Mouse (Mus musculus) B cell, adult 62 days (primary cell): Measurements from ENCODE around the gene Wbp1. TPM values are rescaled to one million over a fixed set of nuclear protein-coding genes. Genes with fewer than 3 reads are reported as not detected.

ENCODE experiments used
- total RNA-seq: library from RNA; stranded (reverse); gene quantifications from 4 replicates; pipeline ENCODE4 v1.2.4, GENCODE M21; 2023

Gene Wbp1
- 35.5 to 52.3 TPM (median 39.5 TPM) in 4 replicates for total RNA-seq

DNA sequence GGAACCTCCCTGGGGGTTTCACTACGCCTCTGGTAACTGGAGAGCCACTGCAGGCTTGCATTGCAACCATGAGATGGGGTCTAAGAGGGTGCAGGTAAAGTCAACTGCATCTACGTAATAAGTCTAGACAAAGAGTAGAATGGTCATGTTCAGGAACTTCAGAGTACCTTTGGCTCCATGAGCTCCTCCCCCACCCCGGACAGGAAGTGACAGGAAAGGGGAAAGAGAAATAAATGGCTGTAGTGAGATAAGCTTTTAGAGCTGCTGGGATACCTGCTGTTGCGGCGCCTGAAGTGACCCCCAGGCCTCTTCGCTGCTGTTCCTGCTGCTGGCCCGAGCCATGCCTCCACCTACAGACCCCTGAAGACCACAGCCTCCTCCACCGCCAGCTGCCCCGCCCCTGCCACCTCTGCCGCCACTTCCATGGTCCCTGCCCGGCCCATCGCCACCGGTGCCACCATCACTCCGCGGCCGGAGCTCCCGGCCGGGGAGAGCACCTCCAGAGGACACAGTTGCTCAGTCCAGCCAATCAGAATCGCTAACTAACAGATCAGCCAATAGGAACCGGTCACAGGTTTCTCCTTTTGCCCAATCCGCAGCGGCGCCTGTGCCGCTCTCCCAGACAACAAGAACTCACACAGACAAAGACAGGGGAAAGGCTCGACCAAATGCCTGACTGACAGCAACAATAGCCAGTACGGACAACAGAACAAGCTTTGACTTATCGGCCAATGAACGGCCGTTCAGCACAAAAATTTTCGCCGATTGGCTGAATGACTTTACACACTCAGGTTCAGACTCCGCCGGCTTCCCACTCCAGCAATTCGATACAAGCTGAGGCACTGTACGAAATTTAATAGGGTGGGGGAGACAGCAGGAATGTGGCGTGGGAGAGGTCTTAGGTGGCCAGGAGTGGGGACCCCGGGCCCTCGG is at the start of gene Wbp1:
Gene Wbp1 (minus strand): TSS at position 630 of the 933 bp plus-strand sequence.

DNA sequence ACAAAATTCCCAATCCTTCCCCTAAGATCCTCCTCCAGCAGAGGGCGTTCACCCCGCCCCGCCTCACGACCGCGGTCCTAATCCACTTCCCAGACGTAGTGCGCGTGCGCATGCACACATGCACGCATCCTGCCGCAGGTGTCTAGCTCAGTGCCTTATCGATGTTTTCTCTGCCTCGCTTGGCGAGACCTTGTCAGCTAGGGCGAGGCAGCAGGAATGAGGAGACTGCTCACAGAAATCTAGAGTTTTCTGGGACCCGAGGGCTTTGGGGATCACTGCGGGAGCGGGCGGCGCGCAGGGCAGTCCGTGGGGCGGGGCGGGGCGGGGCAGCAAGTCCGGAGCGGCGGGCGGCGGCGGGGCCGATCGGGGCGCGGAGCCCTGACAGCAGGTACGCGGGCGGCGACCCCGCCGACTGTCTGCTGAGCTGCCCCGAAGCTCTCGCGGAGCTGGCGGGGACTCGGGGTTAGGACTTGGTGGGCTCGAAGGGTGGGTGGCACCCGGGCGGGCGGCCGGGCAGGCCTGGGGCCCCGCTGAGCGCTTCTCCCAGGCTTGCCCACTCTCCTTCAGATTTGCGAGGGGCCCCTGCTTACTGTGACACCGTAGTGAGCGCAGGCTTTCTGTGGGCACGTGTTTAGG is 44.4 kb upstream of the Wbp1 start, which contains the start of gene Dctn1:
Gene Dctn1 (plus strand): TSS at position 314 of the 636 bp plus-strand sequence.

GRCm38 (mm10) chr6:83156259-83156684 is 34.9 kb upstream of the Wbp1 start, which contains the start of the genes Wdr54 and 1700003E16Rik:
Gene Wdr54, minus strand, starts transcription at chr6:83156397.
Gene 1700003E16Rik, plus strand, starts transcription at chr6:83156404.

DNA sequence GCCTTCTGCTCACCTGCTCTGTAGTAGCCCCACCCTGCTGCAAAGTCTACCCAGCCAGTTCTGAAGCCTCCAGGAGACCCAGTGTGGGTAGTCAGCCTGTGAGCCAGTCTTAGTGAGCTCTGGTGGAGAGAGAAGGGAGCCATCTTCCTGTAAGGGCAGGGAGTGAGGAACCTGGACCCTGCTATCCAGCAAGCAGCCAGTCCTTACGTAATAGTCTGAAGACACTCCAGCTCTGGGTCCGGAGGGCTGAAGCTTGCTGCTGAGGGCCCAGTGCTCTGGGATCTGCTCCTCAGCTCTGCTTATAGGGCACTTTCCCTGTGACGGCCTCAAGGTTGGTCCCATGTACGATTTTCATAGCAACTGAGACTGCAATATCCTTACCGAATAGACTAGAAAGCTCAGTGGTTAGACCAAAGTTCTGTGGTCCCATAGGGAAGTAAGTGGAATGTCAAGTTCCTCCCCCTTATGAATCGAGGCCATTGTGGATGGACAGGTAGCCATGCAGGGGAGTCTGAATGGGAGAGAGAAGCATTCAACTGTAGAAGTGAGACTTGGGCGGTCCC is 13.7 kb upstream of the Wbp1 start, which contains the start of gene Rtkn:
Gene Rtkn (plus strand): TSS at position 513 of the 563 bp plus-strand sequence.

GRCm38 (mm10) chr6:83125331-83125730 is 4.0 kb upstream of the Wbp1 start, which contains the start of gene Ino80b:
Gene Ino80b, minus strand, starts transcription at chr6:83125431.

DNA sequence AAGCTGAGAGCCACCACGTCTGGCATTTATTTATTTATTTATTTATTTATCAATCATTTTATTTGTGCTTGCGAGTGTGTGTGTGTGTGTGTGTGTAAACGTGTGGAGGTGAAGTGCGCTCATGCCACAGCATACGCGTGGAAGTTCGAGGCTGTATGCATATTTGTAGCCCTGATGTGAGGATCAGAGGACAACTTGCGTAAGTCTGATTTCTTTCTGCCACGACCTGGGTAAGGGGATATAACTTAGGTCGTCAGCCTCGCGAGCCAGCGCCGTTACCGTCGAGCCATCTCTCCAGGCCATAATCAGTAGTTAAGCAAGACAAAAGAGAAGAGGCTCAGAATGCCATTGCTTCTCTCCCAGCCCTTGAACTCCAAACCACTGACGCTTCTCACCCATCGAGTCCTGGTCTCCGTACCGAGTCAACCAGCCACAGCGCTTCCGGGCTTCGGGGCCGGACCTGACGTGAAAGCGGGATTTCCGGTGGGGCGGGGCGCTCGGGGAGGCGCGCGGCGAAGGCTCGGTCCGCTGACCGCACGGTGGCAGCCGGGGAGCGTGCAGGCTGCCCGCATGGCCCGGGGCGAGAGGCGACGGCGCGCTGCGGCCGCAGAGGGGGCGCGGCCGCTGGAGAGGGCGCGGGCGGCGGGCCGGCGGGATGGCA is 6.2 kb downstream of the Wbp1 start, which contains the start of gene Mogs:
Gene Mogs (plus strand): TSS at position 486 of the 661 bp plus-strand sequence.

DNA sequence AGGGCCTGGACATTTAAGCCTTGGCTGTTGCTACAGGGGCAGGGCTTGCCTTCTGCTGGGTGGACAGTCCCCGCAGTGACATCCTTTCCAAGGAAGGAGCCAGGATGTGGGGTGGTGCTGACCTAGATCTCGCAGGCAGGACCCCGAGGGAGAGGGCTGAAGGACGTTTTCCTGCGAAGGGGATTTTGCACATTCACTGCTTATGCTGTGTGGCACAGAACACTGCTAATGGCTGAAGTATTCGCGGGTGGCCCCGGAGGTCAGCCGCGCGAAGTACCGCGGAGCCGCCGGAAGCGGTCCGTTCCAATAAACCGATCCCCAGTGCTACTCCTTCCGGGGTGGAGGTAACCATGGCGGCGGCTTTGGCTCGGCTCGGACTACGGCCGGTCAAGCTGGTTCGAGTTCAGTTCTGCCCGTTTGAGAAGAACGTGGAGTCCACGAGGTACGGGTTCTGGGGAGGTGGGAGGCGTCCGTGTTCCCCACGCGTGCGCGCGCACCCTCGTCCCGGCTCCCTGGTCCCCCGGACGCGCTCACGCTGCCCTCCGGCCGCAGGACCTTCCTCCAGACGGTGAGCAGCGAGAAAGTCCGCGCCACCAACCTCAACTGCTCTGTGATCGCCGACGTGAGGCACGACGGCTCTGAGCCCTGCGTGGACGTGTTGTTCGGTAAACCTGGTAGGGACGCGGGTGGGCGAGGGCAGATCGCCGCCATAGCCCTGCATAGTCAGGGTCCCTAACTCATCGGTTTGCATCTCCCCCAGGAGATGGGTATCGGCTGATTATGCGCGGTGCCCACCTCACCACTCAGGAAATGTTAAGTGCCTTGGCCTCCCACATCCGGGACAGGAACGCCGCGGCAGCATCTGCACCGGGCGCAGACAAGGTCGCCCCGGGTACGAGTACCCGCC is 12.3 kb downstream of the Wbp1 start, which contains the start of gene Mrpl53:
Gene Mrpl53 (plus strand): TSS at position 279 of the 907 bp plus-strand sequence.

GRCm38 (mm10) chr6:83101316-83101687 is 20.1 kb downstream of the Wbp1 start, which contains the start of the genes Ccdc142 and Gm42688:
Gene Ccdc142, plus strand, starts transcription at chr6:83101601.
Gene Gm42688, plus strand, starts transcription at chr6:83101617.

DNA sequence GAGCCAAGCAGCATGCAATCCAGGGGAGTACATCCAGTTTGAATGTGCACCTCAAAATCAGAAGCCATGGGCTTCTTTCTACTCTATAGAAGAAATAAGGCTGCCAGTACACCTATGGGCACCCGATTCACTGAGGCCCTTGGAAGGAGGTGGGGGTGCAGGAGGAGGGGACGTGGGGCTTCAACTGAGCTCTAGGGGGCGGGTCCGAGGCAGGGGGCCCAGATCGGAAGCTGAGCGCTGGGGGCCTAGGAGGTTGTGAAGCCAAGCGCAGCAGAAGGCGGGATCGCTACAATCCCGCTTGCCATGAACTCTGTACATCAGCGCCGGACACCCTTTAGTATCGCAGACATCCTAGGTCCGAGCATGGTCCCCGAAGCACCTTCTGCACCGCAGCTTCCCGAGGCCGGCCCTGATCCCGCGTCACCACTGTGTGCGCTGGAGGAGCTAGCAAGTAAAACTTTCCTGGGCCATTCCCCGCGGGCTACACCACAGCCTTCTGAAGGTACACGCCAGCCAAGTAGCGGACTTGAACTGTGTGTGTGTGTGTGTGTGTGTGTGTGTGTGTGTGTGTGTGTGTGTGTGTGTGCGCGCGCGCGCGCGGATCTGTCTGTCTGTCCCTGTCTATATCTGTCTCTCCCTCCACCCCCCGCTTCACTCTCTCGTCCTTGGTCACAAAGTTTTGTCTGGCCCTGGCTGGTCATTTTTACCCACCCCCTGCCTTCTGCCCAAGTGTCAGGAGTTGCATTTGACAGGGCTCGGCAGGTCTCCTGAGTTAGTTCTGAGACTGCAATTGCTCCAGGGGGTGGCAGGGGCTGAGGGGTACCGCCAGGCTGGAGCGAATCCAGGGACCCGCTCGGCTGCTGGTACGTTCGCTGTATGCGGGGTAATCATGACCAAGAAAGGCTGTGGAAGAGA is 35.0 kb downstream of the Wbp1 start, which contains the start of gene Lbx2:
Gene Lbx2 (plus strand): TSS at position 247 of the 915 bp plus-strand sequence.

GRCm38 (mm10) chr6:83077630-83078323 is 43.6 kb downstream of the Wbp1 start, which contains the start of gene Pcgf1:
Gene Pcgf1, plus strand, starts transcription at chr6:83077869.

DNA sequence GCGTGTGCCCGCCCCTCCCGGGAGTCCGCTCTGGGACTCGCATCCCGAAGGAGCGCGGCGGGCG is 51.3 kb downstream of the Wbp1 start, which contains the start of gene Tlx2:
Gene Tlx2 (minus strand): TSS at position 47 of the 64 bp plus-strand sequence.

Other genes with a start within 250 kb of the Wbp1 start
- 0.28 to 1.8 TPM (median 0.59 TPM) in 4 replicates for gene Sema4f, start 181.8 kb downstream of the Wbp1 start, total RNA-seq
- gene M1ap, start 174.7 kb downstream of the Wbp1 start, total RNA-seq, result 2.1 to 4.3 TPM (median 3.0 TPM) in 4 replicates
- 29.3 to 32.3 TPM (median 32.0 TPM) in 4 replicates for gene Dok1, start 88.1 kb downstream of the Wbp1 start, total RNA-seq
- 0.25 to 0.46 TPM in 2 of 4 replicates, not detected in the others for gene Loxl3, start 87.4 kb downstream of the Wbp1 start, total RNA-seq
- 381 to 401 TPM (median 385 TPM) in 4 replicates for gene Aup1, start 67.0 kb downstream of the Wbp1 start, total RNA-seq
- gene Htra2, start 66.3 kb downstream of the Wbp1 start, total RNA-seq, result 48.8 to 53.5 TPM (median 51.5 TPM) in 4 replicates
- gene Dqx1, start 63.7 kb downstream of the Wbp1 start, total RNA-seq, result 8.9 to 9.6 TPM (median 9.2 TPM) in 4 replicates
- gene Tlx2, start 51.3 kb downstream of the Wbp1 start, total RNA-seq, result not detected in 4 replicates
- gene Pcgf1, start 43.7 kb downstream of the Wbp1 start, total RNA-seq, result 21.1 to 26.0 TPM (median 23.4 TPM) in 4 replicates
- gene Lbx2, start 35.2 kb downstream of the Wbp1 start, total RNA-seq, result not detected in 4 replicates
- gene Ccdc142, start 20.0 kb downstream of the Wbp1 start, total RNA-seq, result 10.4 to 18.5 TPM (median 13.5 TPM) in 4 replicates
- gene Gm42688, start 19.9 kb downstream of the Wbp1 start, total RNA-seq, result 11.7 to 14.2 TPM (median 12.4 TPM) in 4 replicates
- gene Mrpl53, start 12.5 kb downstream of the Wbp1 start, total RNA-seq, result 23.0 to 35.3 TPM (median 27.6 TPM) in 4 replicates
- gene Mogs, start 6.1 kb downstream of the Wbp1 start, total RNA-seq, result 27.6 to 34.5 TPM (median 31.8 TPM) in 4 replicates
- 28.0 to 34.1 TPM (median 31.1 TPM) in 4 replicates for gene Ino80b, start 3.9 kb upstream of the Wbp1 start, total RNA-seq
- gene Rtkn, start 13.9 kb upstream of the Wbp1 start, total RNA-seq, result not detected in 4 replicates
- 0.56 to 0.60 TPM in 2 of 4 replicates, not detected in the others for gene Wdr54, start 34.8 kb upstream of the Wbp1 start, total RNA-seq
- gene 1700003E16Rik, start 34.8 kb upstream of the Wbp1 start, total RNA-seq, result not detected in 4 replicates
- 97.0 to 118 TPM (median 106 TPM) in 4 replicates for gene Dctn1, start 44.4 kb upstream of the Wbp1 start, total RNA-seq
- gene Slc4a5, start 98.3 kb upstream of the Wbp1 start, total RNA-seq, result not detected in 4 replicates
- 10.0 to 15.5 TPM (median 13.0 TPM) in 4 replicates for gene Mthfd2, start 204.3 kb upstream of the Wbp1 start, total RNA-seq
- 139 to 147 TPM (median 140 TPM) in 4 replicates for gene Mob1a, start 204.5 kb upstream of the Wbp1 start, total RNA-seq
- 34.3 to 42.1 TPM (median 38.3 TPM) in 4 replicates for gene Bola3, start 227.6 kb upstream of the Wbp1 start, total RNA-seq